Mouse (Mus musculus) MEL (cell line): ENCODE measurements at regions not wholly inside any gene's neighbourhood (a gene's known extent, or its start where the extent isn't known, plus 50 kb on each side); places are given as distances from the start of the nearest gene placed in this dataset.
A peak's percentile ranks its signal among the peaks of the same experiment; 100 is the strongest.

ENCODE experiments used
- DNase-seq: peaks from one replicate; pipeline ENCODE4 v3.0.0; 2011; ENCODE audit warnings: low read depth, low spot score
- H3K27ac ChIP-seq: 2 replicates; pipeline ENCODE4 v1.5.1; 2012; ENCODE audit warnings: low read depth, mild to moderate bottlenecking, control low read depth, low read length, moderate library complexity; ENCODE audit not compliant: control insufficient read depth
- H3K27me3 ChIP-seq, 2 experiments: fragments of 150-350 bp in 1 of 2; sonication (generic) in 1 of 2; 2 replicates each; pipeline ENCODE4 v1.6.1; 2012; ENCODE audit warnings: low read length in 2 of 2, mild to moderate bottlenecking in 2 of 2, improper control_type of control experiment in 1 of 2, moderate library complexity in 1 of 2; ENCODE audit not compliant: insufficient read depth in 2 of 2, control insufficient read depth in 1 of 2
- H3K36me3 ChIP-seq, 2 experiments: 2 replicates each; pipeline ENCODE4 v1.6.1; 2012 to 2014; ENCODE audit warnings: low read length in 2 of 2, improper control_type of control experiment in 1 of 2, inconsistent platforms in 1 of 2, mild to moderate bottlenecking in 1 of 2; ENCODE audit not compliant: insufficient read depth in 2 of 2, control insufficient read depth in 1 of 2
- H3K4me1 ChIP-seq, 2 experiments: fragments of 150-350 bp in 1 of 2; sonication (generic) in 1 of 2; 2 replicates each; pipeline ENCODE4 v1.6.1; 2012; ENCODE audit warnings: low read length in 2 of 2, improper control_type of control experiment in 1 of 2, mild to moderate bottlenecking in 1 of 2; ENCODE audit not compliant: insufficient read depth in 2 of 2, control insufficient read depth in 1 of 2
- H3K4me3 ChIP-seq, 2 experiments: fragments of 150-350 bp in 1 of 2; sonication (generic) in 1 of 2; 2 replicates each; pipeline ENCODE4 v1.5.1; 2012; ENCODE audit warnings: low read depth in 2 of 2, low read length in 2 of 2, mild to moderate bottlenecking in 2 of 2, moderate library complexity in 2 of 2, control low read depth in 1 of 2, improper control_type of control experiment in 1 of 2; ENCODE audit not compliant: control insufficient read depth in 1 of 2, insufficient read depth in 1 of 2
- H3K79me2 ChIP-seq: 2 replicates; pipeline ENCODE4 v1.6.1; 2012; ENCODE audit warnings: mild to moderate bottlenecking, low read length, moderate library complexity; ENCODE audit not compliant: control insufficient read depth, poor library complexity, insufficient read depth
- H3K9ac ChIP-seq: 2 replicates; pipeline ENCODE4 v1.6.1; 2012; ENCODE audit warnings: low read depth, mild to moderate bottlenecking, control low read depth, low read length, moderate library complexity; ENCODE audit not compliant: control insufficient read depth, poor library complexity, severe bottlenecking
- H3K9me3 ChIP-seq: fragments of 150-350 bp; sonication (generic); replicated peaks from 2 replicates; pipeline ENCODE4 v1.6.1; 2012; ENCODE audit warnings: mild to moderate bottlenecking, low read length, improper control_type of control experiment, moderate library complexity; ENCODE audit not compliant: insufficient read depth
- BHLHE40 ChIP-seq: IDR thresholded peaks from 2 replicates; pipeline ENCODE4 v1.6.1; 2012; ENCODE audit warnings: low read depth, mild to moderate bottlenecking, inconsistent platforms, low read length, improper control_type of control experiment, borderline replicate concordance
- CHD1 ChIP-seq: IDR thresholded peaks from 2 replicates; pipeline ENCODE4 v1.6.1; 2012; ENCODE audit warnings: low read depth, mild to moderate bottlenecking, inconsistent platforms, low read length, improper control_type of control experiment
- CTCF ChIP-seq, 3 experiments: IDR thresholded peaks in 2 of 3; conservative IDR thresholded peaks in 1 of 3; 2 replicates each; pipeline ENCODE4 v1.5.1; 2011 to 2012; ENCODE audit warnings: low read length in 3 of 3, low read depth in 2 of 3, mild to moderate bottlenecking in 2 of 3, improper control_type of control experiment in 1 of 3, inconsistent platforms in 1 of 3, mixed read lengths in 1 of 3, moderate library complexity in 1 of 3; ENCODE audit not compliant: control insufficient read depth in 1 of 3, insufficient read depth in 1 of 3, poor library complexity in 1 of 3, severe bottlenecking in 1 of 3
- GABPA ChIP-seq: IDR thresholded peaks from 2 replicates; pipeline ENCODE4 v1.6.1; 2012; ENCODE audit warnings: low read depth, mild to moderate bottlenecking, inconsistent platforms, low read length, improper control_type of control experiment, moderate library complexity
- GATA1 ChIP-seq: IDR thresholded peaks from 2 replicates; pipeline ENCODE4 v1.6.1; 2011; ENCODE audit warnings: low read depth, low read length, improper control_type of control experiment
- JUND ChIP-seq: IDR thresholded peaks from 2 replicates; pipeline ENCODE4 v1.6.1; 2011; ENCODE audit warnings: low read depth, mild to moderate bottlenecking, improper control_type of control experiment, low read length
- KAT2A ChIP-seq: conservative IDR thresholded peaks from 2 replicates; pipeline ENCODE4 v1.6.1; 2012; ENCODE audit warnings: low read depth, low read length, improper control_type of control experiment, inconsistent platforms
- MAFK ChIP-seq: IDR thresholded peaks from 2 replicates; pipeline ENCODE4 v1.6.1; 2011; ENCODE audit warnings: low read depth, mild to moderate bottlenecking, low read length, improper control_type of control experiment, borderline replicate concordance
- MAZ ChIP-seq: IDR thresholded peaks from 2 replicates; pipeline ENCODE4 v1.6.1; 2012; ENCODE audit warnings: low read depth, mild to moderate bottlenecking, inconsistent platforms, low read length, improper control_type of control experiment
- MXI1 ChIP-seq: IDR thresholded peaks from 2 replicates; pipeline ENCODE4 v1.6.1; 2011; ENCODE audit warnings: mild to moderate bottlenecking, low read depth, low read length, improper control_type of control experiment
- MYC ChIP-seq: IDR thresholded peaks from 2 replicates; pipeline ENCODE4 v1.6.1; 2011; ENCODE audit warnings: low read depth, mild to moderate bottlenecking, low read length, improper control_type of control experiment, moderate library complexity
- NELFE ChIP-seq: IDR thresholded peaks from 2 replicates; pipeline ENCODE4 v1.6.1; 2011; ENCODE audit warnings: low read depth, low read length, improper control_type of control experiment
- NRF1 ChIP-seq: IDR thresholded peaks from 2 replicates; pipeline ENCODE4 v1.6.1; 2014; ENCODE audit warnings: low read depth, mild to moderate bottlenecking, inconsistent platforms, low read length, improper control_type of control experiment, moderate library complexity; ENCODE audit not compliant: poor library complexity, insufficient read depth, severe bottlenecking
- POLR2A ChIP-seq, 2 experiments: IDR thresholded peaks; 2 replicates each; pipeline ENCODE4 v1.6.1; 2011 to 2012; ENCODE audit warnings: low read length in 2 of 2, mild to moderate bottlenecking in 2 of 2, control low read depth in 1 of 2, improper control_type of control experiment in 1 of 2, low read depth in 1 of 2, moderate library complexity in 1 of 2; ENCODE audit not compliant: control insufficient read depth in 1 of 2, insufficient read depth in 1 of 2, poor library complexity in 1 of 2
- POLR2AphosphoS2 ChIP-seq: IDR thresholded peaks from 2 replicates; pipeline ENCODE4 v1.6.1; 2011; ENCODE audit warnings: low read length, improper control_type of control experiment
- POLR2AphosphoS5 ChIP-seq: IDR thresholded peaks from 2 replicates; pipeline ENCODE4 v1.6.1; 2012; ENCODE audit warnings: low read depth, borderline replicate concordance, mild to moderate bottlenecking, inconsistent platforms, low read length, moderate library complexity, mixed read lengths
- RAD21 ChIP-seq: IDR thresholded peaks from 2 replicates; pipeline ENCODE4 v1.6.1; 2011; ENCODE audit warnings: mild to moderate bottlenecking, low read depth, low read length, improper control_type of control experiment
- RCOR1 ChIP-seq: IDR thresholded peaks from 2 replicates; pipeline ENCODE4 v1.6.1; 2012; ENCODE audit warnings: low read depth, mild to moderate bottlenecking, inconsistent platforms, low read length, improper control_type of control experiment
- SIN3A ChIP-seq: IDR thresholded peaks from 2 replicates; pipeline ENCODE4 v1.6.1; 2012; ENCODE audit warnings: low read length, improper control_type of control experiment, inconsistent platforms
- SMC3 ChIP-seq: IDR thresholded peaks from 2 replicates; pipeline ENCODE4 v1.6.1; 2011; ENCODE audit warnings: low read depth, low read length, improper control_type of control experiment
- TBP ChIP-seq: IDR thresholded peaks from 2 replicates; pipeline ENCODE4 v1.8.0; 2011; ENCODE audit warnings: low read depth, low read length, improper control_type of control experiment
- TCF12 ChIP-seq: IDR thresholded peaks from 2 replicates; pipeline ENCODE4 v1.6.1; 2014; ENCODE audit warnings: low read depth, mild to moderate bottlenecking, inconsistent platforms, low read length, improper control_type of control experiment, moderate library complexity
- UBTF ChIP-seq: IDR thresholded peaks from 2 replicates; pipeline ENCODE4 v1.6.1; 2012; ENCODE audit warnings: low read depth, mild to moderate bottlenecking, inconsistent platforms, low read length, improper control_type of control experiment, moderate library complexity, borderline replicate concordance; ENCODE audit not compliant: insufficient read depth
- USF1 ChIP-seq: IDR thresholded peaks from 2 replicates; pipeline ENCODE4 v1.6.1; 2014; ENCODE audit warnings: low read depth, mild to moderate bottlenecking, inconsistent platforms, low read length, improper control_type of control experiment, moderate library complexity
- USF2 ChIP-seq, 2 experiments: IDR thresholded peaks; 2 replicates each; pipeline ENCODE4 v1.6.1; 2011 to 2012; ENCODE audit warnings: improper control_type of control experiment in 2 of 2, low read length in 2 of 2, borderline replicate concordance in 1 of 2, inconsistent platforms in 1 of 2, low read depth in 1 of 2, mild to moderate bottlenecking in 1 of 2; ENCODE audit not compliant: insufficient read depth in 1 of 2
- ZC3H11A ChIP-seq: IDR thresholded peaks from 2 replicates; pipeline ENCODE4 v1.6.1; 2012; ENCODE audit warnings: low read depth, mild to moderate bottlenecking, inconsistent platforms, low read length, improper control_type of control experiment
- ZKSCAN1 ChIP-seq: IDR thresholded peaks from 2 replicates; pipeline ENCODE4 v1.6.1; 2012; ENCODE audit warnings: low read depth, mild to moderate bottlenecking, inconsistent platforms, low read length, improper control_type of control experiment, moderate library complexity
- ZNF384 ChIP-seq: IDR thresholded peaks from 2 replicates; pipeline ENCODE4 v1.6.1; 2012; ENCODE audit warnings: low read depth, mild to moderate bottlenecking, inconsistent platforms, low read length, improper control_type of control experiment

DNA sequence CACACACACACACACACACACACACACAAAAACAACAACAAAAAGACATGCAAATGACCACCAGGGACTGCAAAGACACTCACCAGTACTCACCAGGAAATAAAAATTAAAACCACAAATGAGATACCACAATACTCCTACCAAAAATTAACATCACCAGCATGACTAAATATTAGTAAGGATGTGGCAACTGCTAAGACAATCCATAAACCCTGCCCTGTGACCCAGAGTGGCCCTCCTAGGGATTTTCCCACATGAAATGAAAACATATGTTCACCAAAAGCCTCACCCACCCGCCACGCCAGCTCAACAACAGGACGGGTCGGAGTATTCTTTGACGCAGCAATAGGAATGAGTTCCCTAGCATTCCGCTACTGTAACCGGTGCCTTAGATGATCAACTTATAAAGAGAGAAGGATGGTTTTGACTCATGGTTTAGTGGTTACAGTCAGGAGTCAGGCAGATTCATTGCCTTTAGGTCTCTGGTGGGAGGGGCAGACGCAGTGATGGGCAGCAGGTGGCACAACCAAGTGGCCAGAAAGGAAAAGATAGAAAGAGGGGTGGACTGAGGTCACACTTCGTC is 100.7 kb downstream of the Bcl2l11 start:
- Histone ChIP-seq H3K9ac (no peak overlapping the region), H3K27me3 (no peaks in the 10 kb centered on the region), H3K4me3 (no peak overlapping the region), H3K79me2 (no peaks in the 10 kb centered on the region), H3K36me3 (peaks cover 0 to 17% of the 10 kb centered on the region in 2 experiments; a peak in 2 of 4 replicates), H3K9me3 (no peaks in the 10 kb centered on the region), H3K27ac (no peak overlapping the region), H3K4me1 (peaks cover 14 to 18% of the 10 kb centered on the region in 2 experiments)
- TF ChIP-seq MAFK (no peak), POLR2AphosphoS5 (no peak), ZKSCAN1 (no peak), SMC3 (no peak), NRF1 (no peak), JUND (no peak), USF1 (no peak), CTCF (IDR thresholded peaks at IDR 0.05 in 2 of 3, conservative IDR thresholded peaks at IDR 0.05 in 1 of 3; ENCODE audit: control insufficient read depth in 1 of 3, insufficient read depth in 1 of 3, low read depth in 2 of 3, low read length in 3 of 3, poor library complexity in 1 of 3, severe bottlenecking in 1 of 3) (no peak), MXI1 (no peak), TCF12 (no peak), CHD1 (no peak)
- DNase-seq: no peak

DNA sequence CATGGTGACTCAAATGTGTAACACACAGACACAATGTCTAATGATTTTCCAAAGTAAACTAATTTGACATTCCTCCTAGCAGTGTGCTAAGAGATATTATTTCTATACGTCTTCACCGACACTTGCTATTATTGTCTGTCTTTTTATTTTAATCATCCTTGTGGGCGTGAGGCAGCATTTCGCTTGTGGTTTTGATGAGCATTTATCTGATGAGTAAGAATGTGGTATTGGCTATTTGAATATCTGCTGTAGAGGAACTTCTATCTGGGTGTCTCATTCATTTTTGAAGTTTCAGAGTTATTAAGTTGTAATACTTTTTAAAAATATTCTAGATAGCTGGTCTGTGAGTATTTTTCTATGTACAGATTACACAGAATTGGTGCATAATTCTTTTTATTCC is 103.9 kb downstream of the Bcl2l11 start:
- Histone ChIP-seq H3K9me3 (no peaks in the 10 kb centered on the region), H3K4me3 (peak overlapping the region in 1 of 2 experiments; percentile 28; a peak in 1 of 4 replicates), H3K27ac (no peak overlapping the region), H3K9ac (no peak overlapping the region), H3K79me2 (no peaks in the 10 kb centered on the region), H3K27me3 (no peaks in the 10 kb centered on the region), H3K36me3 (peaks cover 0 to 25% of the 10 kb centered on the region in 2 experiments; a peak in 2 of 4 replicates), H3K4me1 (peaks cover 18 to 22% of the 10 kb centered on the region in 2 experiments)
- peak; percentile 72 for DNase-seq
- TF ChIP-seq ZKSCAN1: no peak
- TF ChIP-seq UBTF: no peak
- no peak for TF ChIP-seq POLR2AphosphoS5
- 0 out of 2 replicates have a peak, but pooled peaks have one; percentile 13 for TF ChIP-seq ZNF384
- TF ChIP-seq POLR2A (IDR thresholded peaks at IDR 0.05; ENCODE audit: control insufficient read depth in 1 of 2, insufficient read depth in 1 of 2, low read depth in 1 of 2, low read length in 2 of 2, poor library complexity in 1 of 2): no peak
- TF ChIP-seq NELFE: no peak
- no peak for TF ChIP-seq MAZ
- TF ChIP-seq BHLHE40: peak; percentile 37; the same call in 1 of the 2 replicates
- TF ChIP-seq SMC3: no peak
- TF ChIP-seq KAT2A: no peak
- TF ChIP-seq TCF12: 0 out of 2 replicates have a peak, but pooled peaks have one; percentile 39
- TF ChIP-seq RAD21: no peak
- no peak for TF ChIP-seq USF1
- peak; percentile 76 for TF ChIP-seq RCOR1
- no peak for TF ChIP-seq ZC3H11A
- no peak for TF ChIP-seq MYC
- TF ChIP-seq USF2 (IDR thresholded peaks at IDR 0.05; ENCODE audit: borderline replicate concordance in 1 of 2, insufficient read depth in 1 of 2, low read depth in 1 of 2, low read length in 2 of 2): no peak
- no peak for TF ChIP-seq CTCF (IDR thresholded peaks at IDR 0.05 in 2 of 3, conservative IDR thresholded peaks at IDR 0.05 in 1 of 3; ENCODE audit: control insufficient read depth in 1 of 3, insufficient read depth in 1 of 3, low read depth in 2 of 3, low read length in 3 of 3, poor library complexity in 1 of 3, severe bottlenecking in 1 of 3)
- TF ChIP-seq JUND: no peak
- TF ChIP-seq SIN3A: no peak
- TF ChIP-seq MXI1: no peak
- peak; percentile 51; the same call in 1 of the 2 replicates for TF ChIP-seq MAFK
- no peak for TF ChIP-seq CHD1
- TF ChIP-seq GATA1: peak; percentile 88
- no peak for TF ChIP-seq TBP
- TF ChIP-seq GABPA: no peak
- no peak for TF ChIP-seq NRF1
- TF ChIP-seq POLR2AphosphoS2: no peak
